Mouse (Mus musculus): ENCODE results near the gene Sik3. TPM values are rescaled to one million over a fixed set of nuclear protein-coding genes. Genes with fewer than 3 reads are reported as not detected.

Gene Sik3
- total RNA-seq, 4 experiments from 2014 or later: 66.2 to 77.3 (median 70.0) TPM

Other genes starting within 250 kb of the Sik3 start
- 10 to 100 TPM; 17.6 to 30.5 (median 23.3) TPM for gene Cep164, start 184.1 kb upstream of the Sik3 start, total RNA-seq (2022)
- gene Bace1, start 174.2 kb upstream of the Sik3 start, total RNA-seq (2022): 10 to 100 TPM; 28.6 to 36.2 (median 32.4) TPM
- 10 to 100 TPM; 27.9 to 44.9 (median 36.6) TPM for gene Pcsk7, start 106.3 kb upstream of the Sik3 start, total RNA-seq (2022)
- gene Rnf214, start 105.9 kb upstream of the Sik3 start, total RNA-seq (2022): 10 to 100 TPM; 47.5 to 69.5 (median 52.4) TPM
- 100 to 1,000 TPM in 3 of 4 experiments, 10 to 100 TPM in 1; 89.8 to 116 (median 110) TPM for gene Tagln, start 76.8 kb upstream of the Sik3 start, total RNA-seq (2022)
- 100 to 1,000 TPM; 180 to 380 (median 226) TPM for gene Sidt2, start 57.6 kb upstream of the Sik3 start, total RNA-seq (2022)
- gene Pafah1b2, start 130 bp upstream of the Sik3 start, total RNA-seq (2022): 100 to 1,000 TPM; 154 to 180 (median 171) TPM
- 1 to 10 TPM in 3 of 4 experiments, not detected in 1; 1.2 to 3.5 (median 1.5) TPM for gene Apoa1, start 215.8 kb downstream of the Sik3 start, total RNA-seq (2022)
- gene Apoc3, start 222.8 kb downstream of the Sik3 start, total RNA-seq (2022): 1 to 10 TPM in 3 of 4 experiments, not detected in 1; 1.5 to 4.7 (median 4.2) TPM
- under 1 TPM in 1 of 4 experiments, not detected in 3; 0.16 TPM for gene Apoa4, start 227.9 kb downstream of the Sik3 start, total RNA-seq (2022)

Measured in adrenal gland, adult 8-10 months (tissue).